Mouse (Mus musculus): Measurements from ENCODE around the gene Rmnd5a.
"Not testable (repeated sequence)": the region's sequence is repeated elsewhere in the genome, so short reads cannot be mapped to it uniquely, and the experiment has no call there.

GRCm38 (mm10) chr6:71479588-71479987, 39.2 kb upstream of the Rmnd5a start:
- TF ChIP-seq GATA1 (IDR thresholded peaks at IDR 0.05; ENCODE audit: borderline replicate concordance, low read length); FLI1 (IDR thresholded peaks at IDR 0.05; ENCODE audit: low read length): not testable (repeated sequence)

Measured in megakaryocyte, embryonic 14.5 days (primary cell).